Mouse (Mus musculus) limb, embryonic 11.5 days (tissue): ENCODE measurements at regions not wholly inside any gene's neighbourhood (a gene's known extent, or its start where the extent isn't known, plus 50 kb on each side); places are given as distances from the start of the nearest gene placed in this dataset.

Experiments used
- ATAC-seq: fragments of 200-750 bp; cut with Nextera tagmentation; 2 replicates; pipeline ENCODE4 v1.8.0; 2017; ENCODE audit warnings: low read depth; ENCODE audit not compliant: insufficient number of reproducible peaks, low FRiP score, low TSS enrichment
- DNase-seq: peaks from one replicate; pipeline ENCODE4 v3.0.0-alpha.2; 2015; ENCODE audit warnings: low spot score
- H3K27ac ChIP-seq: fragments of 300-500 bp; sonication (generic); replicated peaks from 2 replicates; pipeline ENCODE4 v1.5.1; 2014; ENCODE audit warnings: low read depth, mild to moderate bottlenecking, low read length
- H3K27me3 ChIP-seq: fragments of 300-500 bp; sonication (generic); 2 replicates; pipeline ENCODE4 v1.6.1; 2014; ENCODE audit warnings: mild to moderate bottlenecking, low read length, mixed read lengths; ENCODE audit not compliant: control insufficient read depth, insufficient read depth
- H3K36me3 ChIP-seq: fragments of 300-500 bp; sonication (generic); 2 replicates; pipeline ENCODE4 v1.6.1; 2014; ENCODE audit warnings: mild to moderate bottlenecking, low read length, moderate library complexity, mixed read lengths; ENCODE audit not compliant: control insufficient read depth, insufficient read depth
- H3K4me1 ChIP-seq: fragments of 300-500 bp; sonication (generic); 2 replicates; pipeline ENCODE4 v1.6.1; 2014; ENCODE audit warnings: low read length, mixed read lengths; ENCODE audit not compliant: control insufficient read depth, insufficient read depth
- H3K4me2 ChIP-seq: fragments of 300-500 bp; sonication (generic); 2 replicates; pipeline ENCODE4 v1.6.1; 2014; ENCODE audit warnings: low read depth, mild to moderate bottlenecking, moderate library complexity; ENCODE audit not compliant: severe bottlenecking
- H3K4me3 ChIP-seq: fragments of 300-500 bp; sonication (generic); 2 replicates; pipeline ENCODE4 v1.5.1; 2014; ENCODE audit warnings: low read depth, low read length
- H3K9ac ChIP-seq: fragments of 300-500 bp; sonication (generic); 2 replicates; pipeline ENCODE4 v1.6.1; 2014; ENCODE audit warnings: mild to moderate bottlenecking, low read length
- H3K9me3 ChIP-seq: fragments of 300-500 bp; sonication (generic); 2 replicates; pipeline ENCODE4 v1.6.1; 2016; ENCODE audit warnings: low read length; ENCODE audit not compliant: control insufficient read depth
- WGBS: fragments of 180-500 bp; shearing (Covaris S2); extraction: QIAGEN DNeasy Blood & Tissue Kit; methylation state at CpG from one replicate; pipeline ENCODE4 v1.1.7; 2014; 5-methylcytosine and 5-hydroxymethylcytosine counted together

GRCm38 (mm10) chr2:75445189-75445588, 213.9 kb upstream of the Hnrnpa3 start:
- no peak overlapping the region for H3K4me3 ChIP-seq
- H3K9me3 ChIP-seq: no peaks in the 10 kb centered on the region
- peaks cover 6% of the 10 kb centered on the region for H3K4me1 ChIP-seq
- H3K27ac ChIP-seq: no peak overlapping the region
- no peaks in the 10 kb centered on the region for H3K36me3 ChIP-seq
- no peak for ATAC-seq
- H3K4me2 ChIP-seq: no peak overlapping the region
- no peak overlapping the region for H3K9ac ChIP-seq
- no peak for DNase-seq
- no peaks in the 10 kb centered on the region for H3K27me3 ChIP-seq

GRCm38 (mm10) chr2:75446996-75447715, 211.9 kb upstream of the Hnrnpa3 start:
- H3K4me3 ChIP-seq: no peak overlapping the region
- H3K27ac ChIP-seq: no peak overlapping the region
- no peak overlapping the region for H3K4me2 ChIP-seq
- H3K27me3 ChIP-seq: no peaks in the 10 kb centered on the region
- no peaks in the 10 kb centered on the region for H3K36me3 ChIP-seq
- DNase-seq: no peak
- ATAC-seq: no peak
- H3K9me3 ChIP-seq: no peaks in the 10 kb centered on the region
- 76% methylated on average over 7 of the region's 7 CpGs for WGBS
- no peaks in the 10 kb centered on the region for H3K4me1 ChIP-seq
- H3K9ac ChIP-seq: no peak overlapping the region

GRCm38 (mm10) chr2:75448221-75448620, 210.8 kb upstream of the Hnrnpa3 start:
- ATAC-seq (no peak), DNase-seq (no peak)
- Histone ChIP-seq H3K27ac (no peak overlapping the region), H3K4me1 (no peaks in the 10 kb centered on the region), H3K9me3 (no peaks in the 10 kb centered on the region), H3K4me3 (no peak overlapping the region), H3K4me2 (no peak overlapping the region), H3K36me3 (no peaks in the 10 kb centered on the region), H3K9ac (no peak overlapping the region), H3K27me3 (no peaks in the 10 kb centered on the region)
- WGBS: 75% methylated on average over 5 of the region's 5 CpGs

- Histone ChIP-seq H3K9ac (no peak overlapping the region), H3K4me1 (no peaks in the 10 kb centered on the region), H3K36me3 (no peaks in the 10 kb centered on the region), H3K27ac (no peak overlapping the region), H3K9me3 (no peaks in the 10 kb centered on the region), H3K4me2 (no peak overlapping the region), H3K27me3 (no peaks in the 10 kb centered on the region), H3K4me3 (no peak overlapping the region)
- 64% methylated on average over 8 of the region's 8 CpGs for WGBS
- ATAC-seq: no peak
- DNase-seq: no peak
These were observed 207.2 kb upstream of the Hnrnpa3 start for GRCm38 (mm10) chr2:75451846-75452267.

GRCm38 (mm10) chr2:75452274-75453148, 206.6 kb upstream of the Hnrnpa3 start:
- Histone ChIP-seq H3K27me3 (no peaks in the 10 kb centered on the region), H3K9ac (no peak overlapping the region), H3K36me3 (no peaks in the 10 kb centered on the region), H3K4me3 (no peak overlapping the region), H3K27ac (no peak overlapping the region), H3K9me3 (no peaks in the 10 kb centered on the region), H3K4me2 (no peak overlapping the region), H3K4me1 (no peaks in the 10 kb centered on the region)
- ATAC-seq: no peak
- WGBS: 61% methylated on average over 7 of the region's 7 CpGs
- DNase-seq: no peak

GRCm38 (mm10) chr2:75455481-75455880, 203.6 kb upstream of the Hnrnpa3 start:
- Histone ChIP-seq H3K27me3 (no peaks in the 10 kb centered on the region), H3K36me3 (no peaks in the 10 kb centered on the region), H3K4me1 (no peaks in the 10 kb centered on the region; the same call in 1 of the 2 replicates), H3K9me3 (no peaks in the 10 kb centered on the region), H3K4me3 (no peak overlapping the region), H3K27ac (no peak overlapping the region), H3K4me2 (no peak overlapping the region), H3K9ac (no peak overlapping the region)
- ATAC-seq (no peak), DNase-seq (no peak)
- 96% methylated on average over 9 of the region's 9 CpGs for WGBS

GRCm38 (mm10) chr2:75456272-75456671, 202.8 kb upstream of the Hnrnpa3 start:
- no peaks in the 10 kb centered on the region for H3K9me3 ChIP-seq
- no peaks in the 10 kb centered on the region for H3K36me3 ChIP-seq
- ATAC-seq (no peak), DNase-seq (no peak)
- H3K4me2 ChIP-seq: no peak overlapping the region
- no peak overlapping the region for H3K9ac ChIP-seq
- peaks cover 6% of the 10 kb centered on the region for H3K4me1 ChIP-seq
- no peak overlapping the region for H3K27ac ChIP-seq
- H3K27me3 ChIP-seq: no peaks in the 10 kb centered on the region
- 86% methylated on average over 1 of the region's 1 CpGs for WGBS
- H3K4me3 ChIP-seq: no peak overlapping the region

GRCm38 (mm10) chr2:75457423-75457822, 201.6 kb upstream of the Hnrnpa3 start:
- ATAC-seq (no peak), DNase-seq (no peak)
- 87% methylated on average over 3 of the region's 3 CpGs for WGBS
- H3K4me2 ChIP-seq: no peak overlapping the region
- no peaks in the 10 kb centered on the region for H3K27me3 ChIP-seq
- no peak overlapping the region for H3K4me3 ChIP-seq
- peaks cover 16% of the 10 kb centered on the region for H3K4me1 ChIP-seq
- no peak overlapping the region for H3K27ac ChIP-seq
- H3K9me3 ChIP-seq: no peaks in the 10 kb centered on the region
- H3K9ac ChIP-seq: no peak overlapping the region
- H3K36me3 ChIP-seq: no peaks in the 10 kb centered on the region
